Mouse (Mus musculus): ENCODE data around the gene Rangap1. TPM values are rescaled to one million over a fixed set of nuclear protein-coding genes. Genes with fewer than 3 reads are reported as not detected.

The Rangap1 gene
- 10 to 100 TPM; 13.6 to 77.8 (median 27.9) TPM for total RNA-seq (2018; cell fraction: chromatin; rRNA removed)
- 10 to 100 TPM; 25.8 to 53.4 (median 39.6) TPM for total RNA-seq (2018; cell fraction: cytosol; rRNA removed)
- 10 to 100 TPM; 21.9 to 69.9 (median 34.5) TPM for total RNA-seq (2018; cell fraction: nucleus; rRNA removed)
- 26.9 to 73.0 TPM (median 33.7 TPM) in 3 replicates for polyA plus RNA-seq (2018)

GRCm38 (mm10) chr15:81744992-81745600, at the start of gene Rangap1, which contains the start of gene Zc3h7b:
TSS of gene Rangap1 (minus strand) at chr15:81745530.
TSS of gene Zc3h7b (plus strand) at chr15:81745057.
- Histone ChIP-seq H3K79me2 (ENCODE audit: inconsistent target) (no peaks in the 10 kb centered on the region; the same call in 1 of the 2 replicates), H3K4me3 (ENCODE audit: inconsistent target) (peak within 1 kb of the TSS; percentile 79), H3K27ac (no peak within 1 kb of the TSS), H3K36me3 (ENCODE audit: inconsistent target) (no peaks in the 10 kb centered on the region)
- WGBS (ENCODE audit: missing documents): 1% methylated on average over 27 of the region's 65 CpGs

GRCm38 (mm10) chr15:81792444-81792843, 47.1 kb upstream of the Rangap1 start:
- Histone ChIP-seq H3K36me3 (ENCODE audit: inconsistent target) (0 out of 2 replicates have a peak, but pooled peaks cover 3% of the 10 kb centered on the region), H3K27ac (no peak overlapping the region), H3K4me3 (ENCODE audit: inconsistent target) (no peak overlapping the region), H3K79me2 (ENCODE audit: inconsistent target) (no peaks in the 10 kb centered on the region)
- 97% methylated on average over 9 of the region's 9 CpGs for WGBS (ENCODE audit: missing documents)

- peaks cover 14% of the 10 kb centered on the region; the same call in 1 of the 2 replicates for H3K36me3 ChIP-seq (ENCODE audit: inconsistent target)
- no peaks in the 10 kb centered on the region for H3K79me2 ChIP-seq (ENCODE audit: inconsistent target)
- H3K4me3 ChIP-seq (ENCODE audit: inconsistent target): no peak overlapping the region
- H3K27ac ChIP-seq: no peak overlapping the region
- 94% methylated on average over 13 of the region's 13 CpGs for WGBS (ENCODE audit: missing documents)
Observed at GRCm38 (mm10) chr15:81787525-81787924, 42.2 kb upstream of the Rangap1 start.

- no peak overlapping the region for H3K27ac ChIP-seq
- H3K79me2 ChIP-seq (ENCODE audit: inconsistent target): no peaks in the 10 kb centered on the region
- H3K36me3 ChIP-seq (ENCODE audit: inconsistent target): peaks cover 14% of the 10 kb centered on the region; the same call in 1 of the 2 replicates
- 96% methylated on average over 8 of the region's 8 CpGs for WGBS (ENCODE audit: missing documents)
- H3K4me3 ChIP-seq (ENCODE audit: inconsistent target): no peak overlapping the region
Observed at GRCm38 (mm10) chr15:81785701-81786100, 40.4 kb upstream of the Rangap1 start.

GRCm38 (mm10) chr15:81784762-81785161, 39.4 kb upstream of the Rangap1 start:
- H3K4me3 ChIP-seq (ENCODE audit: inconsistent target): no peak overlapping the region
- H3K36me3 ChIP-seq (ENCODE audit: inconsistent target): peaks cover 22% of the 10 kb centered on the region; the same call in 1 of the 2 replicates
- WGBS (ENCODE audit: missing documents): 79% methylated on average over 5 of the region's 5 CpGs
- no peak overlapping the region for H3K27ac ChIP-seq
- H3K79me2 ChIP-seq (ENCODE audit: inconsistent target): no peaks in the 10 kb centered on the region

GRCm38 (mm10) chr15:81781816-81782215, 36.5 kb upstream of the Rangap1 start:
- Histone ChIP-seq H3K4me3 (ENCODE audit: inconsistent target) (no peak overlapping the region), H3K36me3 (ENCODE audit: inconsistent target) (peaks cover 27% of the 10 kb centered on the region; the same call in 1 of the 2 replicates), H3K27ac (no peak overlapping the region), H3K79me2 (ENCODE audit: inconsistent target) (no peaks in the 10 kb centered on the region)
- 89% methylated on average over 7 of the region's 7 CpGs for WGBS (ENCODE audit: missing documents)

GRCm38 (mm10) chr15:81776631-81777422, 31.5 kb upstream of the Rangap1 start:
- 0 out of 2 replicates have a peak, but pooled peaks cover 20% of the 10 kb centered on the region for H3K36me3 ChIP-seq (ENCODE audit: inconsistent target)

GRCm38 (mm10) chr15:81774505-81775171, 29.3 kb upstream of the Rangap1 start:
- no peak overlapping the region for H3K4me3 ChIP-seq (ENCODE audit: inconsistent target)
- H3K36me3 ChIP-seq (ENCODE audit: inconsistent target): 0 out of 2 replicates have a peak, but pooled peaks cover 11% of the 10 kb centered on the region
- 95% methylated on average over 15 of the region's 15 CpGs for WGBS (ENCODE audit: missing documents)
- no peaks in the 10 kb centered on the region for H3K79me2 ChIP-seq (ENCODE audit: inconsistent target)
- no peak overlapping the region for H3K27ac ChIP-seq

More at GRCm38 (mm10) chr15:81776631-81777422, 31.5 kb upstream of the Rangap1 start:
- H3K79me2 ChIP-seq (ENCODE audit: inconsistent target): no peaks in the 10 kb centered on the region
- no peak overlapping the region for H3K27ac ChIP-seq
- no peak overlapping the region for H3K4me3 ChIP-seq (ENCODE audit: inconsistent target)
- WGBS (ENCODE audit: missing documents): 86% methylated on average over 11 of the region's 11 CpGs

GRCm38 (mm10) chr15:81772431-81773120, 27.2 kb upstream of the Rangap1 start:
- H3K79me2 ChIP-seq (ENCODE audit: inconsistent target): no peaks in the 10 kb centered on the region
- WGBS (ENCODE audit: missing documents): 96% methylated on average over 20 of the region's 20 CpGs
- H3K27ac ChIP-seq: no peak overlapping the region
- no peak overlapping the region for H3K4me3 ChIP-seq (ENCODE audit: inconsistent target)
- H3K36me3 ChIP-seq (ENCODE audit: inconsistent target): no peaks in the 10 kb centered on the region

GRCm38 (mm10) chr15:81769037-81769436, 23.7 kb upstream of the Rangap1 start:
- H3K36me3 ChIP-seq (ENCODE audit: inconsistent target): no peaks in the 10 kb centered on the region
- H3K4me3 ChIP-seq (ENCODE audit: inconsistent target): no peak overlapping the region
- no peak overlapping the region for H3K27ac ChIP-seq
- no peaks in the 10 kb centered on the region for H3K79me2 ChIP-seq (ENCODE audit: inconsistent target)
- WGBS (ENCODE audit: missing documents): 84% methylated on average over 10 of the region's 13 CpGs

GRCm38 (mm10) chr15:81766439-81766838, 21.1 kb upstream of the Rangap1 start:
- Histone ChIP-seq H3K36me3 (ENCODE audit: inconsistent target) (no peaks in the 10 kb centered on the region), H3K79me2 (ENCODE audit: inconsistent target) (no peaks in the 10 kb centered on the region), H3K27ac (no peak overlapping the region), H3K4me3 (ENCODE audit: inconsistent target) (no peak overlapping the region)
- WGBS (ENCODE audit: missing documents): 93% methylated on average over 5 of the region's 5 CpGs

- 75% methylated on average over 9 of the region's 9 CpGs for WGBS (ENCODE audit: missing documents)
- Histone ChIP-seq H3K4me3 (ENCODE audit: inconsistent target) (no peak overlapping the region), H3K79me2 (ENCODE audit: inconsistent target) (no peaks in the 10 kb centered on the region), H3K27ac (no peak overlapping the region), H3K36me3 (ENCODE audit: inconsistent target) (no peaks in the 10 kb centered on the region)
Observed at GRCm38 (mm10) chr15:81765651-81766050, 20.3 kb upstream of the Rangap1 start.

- no peak overlapping the region for H3K27ac ChIP-seq
- H3K4me3 ChIP-seq (ENCODE audit: inconsistent target): no peak overlapping the region
- no peaks in the 10 kb centered on the region for H3K36me3 ChIP-seq (ENCODE audit: inconsistent target)
- no peaks in the 10 kb centered on the region for H3K79me2 ChIP-seq (ENCODE audit: inconsistent target)
- WGBS (ENCODE audit: missing documents): 93% methylated on average over 6 of the region's 6 CpGs
Observed at GRCm38 (mm10) chr15:81764573-81764972, 19.2 kb upstream of the Rangap1 start.

GRCm38 (mm10) chr15:81761959-81762358, 16.6 kb upstream of the Rangap1 start:
- H3K79me2 ChIP-seq (ENCODE audit: inconsistent target): no peaks in the 10 kb centered on the region
- no peak overlapping the region for H3K4me3 ChIP-seq (ENCODE audit: inconsistent target)
- WGBS (ENCODE audit: missing documents): 89% methylated on average over 3 of the region's 3 CpGs
- no peaks in the 10 kb centered on the region for H3K36me3 ChIP-seq (ENCODE audit: inconsistent target)
- H3K27ac ChIP-seq: no peak overlapping the region

All from macrophage (primary cell).